Mouse (Mus musculus): Measurements from ENCODE around the gene Clta. TPM values are rescaled to one million over a fixed set of nuclear protein-coding genes. Genes with fewer than 3 reads are reported as not detected.

Gene Clta
- total RNA-seq, 1 experiment, result 373 TPM

DNA sequence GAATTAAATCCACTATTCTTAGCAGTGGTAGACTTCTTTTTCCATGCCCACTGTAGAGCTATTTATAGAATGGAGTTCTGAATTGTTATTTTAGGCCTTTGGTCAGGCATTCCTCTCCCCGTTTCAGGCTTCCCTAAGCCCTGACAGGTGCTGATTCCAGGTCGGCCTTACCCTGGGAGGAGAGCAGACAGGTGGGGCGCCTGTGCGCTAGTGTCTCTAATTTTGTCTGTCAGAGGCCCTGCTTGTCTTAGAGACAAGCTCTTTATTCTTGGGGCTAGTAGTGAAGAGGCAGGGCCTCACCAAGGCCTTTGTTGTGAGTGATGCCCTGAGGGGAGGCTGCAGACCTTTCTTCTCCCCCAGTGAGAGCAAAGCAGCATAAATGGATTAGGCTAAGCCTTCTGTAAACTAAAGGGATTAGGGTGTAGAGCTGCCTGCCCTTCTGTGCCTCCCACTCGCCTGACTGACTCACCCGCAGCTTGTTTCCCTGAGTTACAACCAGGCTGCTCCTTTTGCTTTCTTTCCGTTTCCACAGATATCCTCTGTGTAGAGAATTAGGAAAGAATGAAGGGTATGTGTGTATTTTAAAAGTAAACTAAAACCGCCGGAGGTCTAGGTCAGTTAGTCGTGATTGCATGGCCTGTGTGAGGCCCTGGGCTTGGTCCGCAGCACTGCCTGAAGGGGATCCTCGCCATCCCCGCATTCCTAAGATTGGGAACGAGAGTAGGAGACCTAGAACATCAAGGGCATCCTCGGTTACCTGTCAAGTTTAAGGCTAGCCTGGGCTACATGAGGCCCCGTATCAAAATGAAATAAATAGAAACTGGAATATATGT is 24.3 kb downstream of the Clta start:
- Histone ChIP-seq H3K9ac (ENCODE audit: insufficient read depth, low read depth, low read length, poor library complexity, severe bottlenecking) (no peak overlapping the region), H3K4me1 (ENCODE audit: control insufficient read depth in 2 of 2, insufficient read depth in 2 of 2, low read length in 2 of 2, poor library complexity in 1 of 2) (peaks cover 0 to 5% of the 10 kb centered on the region in 2 experiments; a peak in 1 of 4 replicates), H3K9me3 (ENCODE audit: control insufficient read depth, insufficient read depth, low read depth, low read length) (no peaks in the 10 kb centered on the region), H3K27ac (ENCODE audit: insufficient read depth, low read depth, low read length, poor library complexity, severe bottlenecking) (no peak overlapping the region), H3K4me3 (ENCODE audit: insufficient read depth in 1 of 2, low read depth in 1 of 2, low read length in 2 of 2, poor library complexity in 1 of 2, severe bottlenecking in 1 of 2) (no peak overlapping the region), H3K36me3 (ENCODE audit: control insufficient read depth, insufficient read depth, low read length, poor library complexity, severe bottlenecking) (peaks cover 67% of the 10 kb centered on the region)
- no peak for DNase-seq (ENCODE audit: low read depth, low spot score)
- TF ChIP-seq ZNF384 (IDR thresholded peaks at IDR 0.05; ENCODE audit: low read depth, low read length) (no peak), ZC3H11A (IDR thresholded peaks at IDR 0.05; ENCODE audit: borderline replicate concordance, low read depth, low read length) (no peak), MAFK (IDR thresholded peaks at IDR 0.05; ENCODE audit: insufficient read depth, low read depth, low read length) (no peak), HCFC1 (IDR thresholded peaks at IDR 0.05; ENCODE audit: borderline replicate concordance, insufficient read depth, low read length) (no peak), CHD2 (IDR thresholded peaks at IDR 0.05; ENCODE audit: low read depth, low read length) (no peak)
- in situ Hi-C loops (cut with MboI; ENCODE audit: low sequenced_read_pairs in 2 of 2, unreplicated experiment in 2 of 2), result no loop called here

DNA sequence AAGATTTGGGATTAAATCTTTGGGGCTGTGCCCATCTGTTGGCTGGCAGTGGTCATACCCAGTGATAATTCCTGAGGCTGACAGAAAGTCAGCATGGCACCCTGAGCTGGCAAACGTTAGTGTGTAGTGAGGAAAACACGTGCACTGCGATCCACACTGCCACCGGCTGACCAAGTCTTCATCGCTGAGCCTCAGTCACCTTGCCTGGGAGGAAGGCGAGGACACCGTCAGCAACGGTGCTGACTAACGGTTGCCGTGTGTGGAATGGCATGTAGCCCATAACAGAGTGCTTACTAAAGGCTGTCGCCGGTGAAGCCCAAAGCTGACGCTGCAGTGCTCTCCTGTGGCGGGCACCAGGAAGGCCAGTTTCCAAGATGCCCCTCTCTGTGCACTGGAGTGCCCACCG is 25.4 kb downstream of the Clta start:
- no peak overlapping the region for H3K9ac ChIP-seq (ENCODE audit: insufficient read depth, low read depth, low read length, poor library complexity, severe bottlenecking)
- TF ChIP-seq ZC3H11A (IDR thresholded peaks at IDR 0.05; ENCODE audit: borderline replicate concordance, low read depth, low read length), result no peak
- TF ChIP-seq CHD2 (IDR thresholded peaks at IDR 0.05; ENCODE audit: low read depth, low read length), result no peak
- no peak for TF ChIP-seq ZNF384 (IDR thresholded peaks at IDR 0.05; ENCODE audit: low read depth, low read length)
- no peak for TF ChIP-seq MAFK (IDR thresholded peaks at IDR 0.05; ENCODE audit: insufficient read depth, low read depth, low read length)
- TF ChIP-seq HCFC1 (IDR thresholded peaks at IDR 0.05; ENCODE audit: borderline replicate concordance, insufficient read depth, low read length), result no peak
- in situ Hi-C loops (cut with MboI; ENCODE audit: low sequenced_read_pairs in 2 of 2, unreplicated experiment in 2 of 2), result no loop called here
- H3K4me1 ChIP-seq (ENCODE audit: control insufficient read depth in 2 of 2, insufficient read depth in 2 of 2, low read length in 2 of 2, poor library complexity in 1 of 2), result peaks cover 0 to 5% of the 10 kb centered on the region in 2 experiments; a peak in 1 of 4 replicates
- peaks cover 61% of the 10 kb centered on the region for H3K36me3 ChIP-seq (ENCODE audit: control insufficient read depth, insufficient read depth, low read length, poor library complexity, severe bottlenecking)
- H3K9me3 ChIP-seq (ENCODE audit: control insufficient read depth, insufficient read depth, low read depth, low read length), result no peaks in the 10 kb centered on the region
- no peak overlapping the region for H3K27ac ChIP-seq (ENCODE audit: insufficient read depth, low read depth, low read length, poor library complexity, severe bottlenecking)
- no peak overlapping the region for H3K4me3 ChIP-seq (ENCODE audit: insufficient read depth in 1 of 2, low read depth in 1 of 2, low read length in 2 of 2, poor library complexity in 1 of 2, severe bottlenecking in 1 of 2)
- no peak for DNase-seq (ENCODE audit: low read depth, low spot score)

DNA sequence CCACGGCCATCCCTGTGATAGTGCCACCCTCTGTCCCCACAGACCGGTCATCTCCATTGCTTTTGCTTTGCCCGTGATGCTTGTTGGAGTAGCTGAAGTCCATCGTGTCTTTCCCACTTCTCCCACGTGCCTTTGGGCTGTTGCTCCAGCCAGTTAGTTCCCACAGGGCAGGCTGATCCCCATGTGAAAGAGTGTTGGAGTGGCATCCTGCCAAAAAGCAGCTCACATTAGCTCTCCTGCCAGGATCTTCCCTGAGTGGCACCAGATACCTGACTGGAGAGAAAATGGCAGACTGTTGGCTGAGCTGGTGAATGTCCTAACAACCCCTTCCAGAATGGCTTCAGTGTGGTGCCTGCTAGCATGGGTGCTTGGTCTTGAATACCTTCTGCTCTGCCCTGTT is 27.3 kb downstream of the Clta start:
- in situ Hi-C loops (cut with MboI; ENCODE audit: low sequenced_read_pairs in 2 of 2, unreplicated experiment in 2 of 2), result no loop called here
- TF ChIP-seq MAFK (IDR thresholded peaks at IDR 0.05; ENCODE audit: insufficient read depth, low read depth, low read length), result no peak
- TF ChIP-seq ZNF384 (IDR thresholded peaks at IDR 0.05; ENCODE audit: low read depth, low read length), result no peak
- no peak for TF ChIP-seq HCFC1 (IDR thresholded peaks at IDR 0.05; ENCODE audit: borderline replicate concordance, insufficient read depth, low read length)
- no peak for TF ChIP-seq ZC3H11A (IDR thresholded peaks at IDR 0.05; ENCODE audit: borderline replicate concordance, low read depth, low read length)
- TF ChIP-seq CHD2 (IDR thresholded peaks at IDR 0.05; ENCODE audit: low read depth, low read length), result no peak
- H3K36me3 ChIP-seq (ENCODE audit: control insufficient read depth, insufficient read depth, low read length, poor library complexity, severe bottlenecking), result peaks cover 46% of the 10 kb centered on the region
- H3K9ac ChIP-seq (ENCODE audit: insufficient read depth, low read depth, low read length, poor library complexity, severe bottlenecking), result no peak overlapping the region
- H3K4me1 ChIP-seq (ENCODE audit: control insufficient read depth in 2 of 2, insufficient read depth in 2 of 2, low read length in 2 of 2, poor library complexity in 1 of 2), result peaks cover 0 to 5% of the 10 kb centered on the region in 2 experiments; a peak in 1 of 4 replicates
- no peak overlapping the region for H3K4me3 ChIP-seq (ENCODE audit: insufficient read depth in 1 of 2, low read depth in 1 of 2, low read length in 2 of 2, poor library complexity in 1 of 2, severe bottlenecking in 1 of 2)
- H3K9me3 ChIP-seq (ENCODE audit: control insufficient read depth, insufficient read depth, low read depth, low read length), result no peaks in the 10 kb centered on the region
- H3K27ac ChIP-seq (ENCODE audit: insufficient read depth, low read depth, low read length, poor library complexity, severe bottlenecking), result no peak overlapping the region
- no peak for DNase-seq (ENCODE audit: low read depth, low spot score)

DNA sequence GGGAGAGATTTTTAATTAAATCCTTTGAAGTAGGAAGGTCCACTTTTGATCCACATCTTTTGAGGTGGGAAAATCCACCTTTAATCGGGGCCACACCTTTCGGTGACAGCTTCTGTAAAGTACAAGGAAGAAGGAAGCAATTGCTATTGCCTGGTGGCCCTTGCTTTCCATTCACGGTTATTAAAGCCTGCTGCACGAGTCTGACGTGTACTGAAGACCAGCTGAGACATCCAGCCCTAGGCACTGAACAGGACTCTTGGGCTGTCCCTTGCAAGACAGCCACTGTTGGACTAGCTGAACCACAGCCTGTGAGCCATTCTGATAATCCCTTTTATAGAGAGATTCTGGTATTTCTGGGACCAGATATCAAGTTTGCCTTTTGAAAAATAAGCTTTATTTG is 32.2 kb downstream of the Clta start:
- Histone ChIP-seq H3K9me3 (ENCODE audit: control insufficient read depth, insufficient read depth, low read depth, low read length) (no peaks in the 10 kb centered on the region), H3K36me3 (ENCODE audit: control insufficient read depth, insufficient read depth, low read length, poor library complexity, severe bottlenecking) (peaks cover 32% of the 10 kb centered on the region), H3K4me1 (ENCODE audit: control insufficient read depth in 2 of 2, insufficient read depth in 2 of 2, low read length in 2 of 2, poor library complexity in 1 of 2) (peaks cover 0 to under 1% of the 10 kb centered on the region in 2 experiments; a peak in 1 of 4 replicates), H3K9ac (ENCODE audit: insufficient read depth, low read depth, low read length, poor library complexity, severe bottlenecking) (no peak overlapping the region), H3K27ac (ENCODE audit: insufficient read depth, low read depth, low read length, poor library complexity, severe bottlenecking) (no peak overlapping the region), H3K4me3 (ENCODE audit: insufficient read depth in 1 of 2, low read depth in 1 of 2, low read length in 2 of 2, poor library complexity in 1 of 2, severe bottlenecking in 1 of 2) (no peak overlapping the region)
- in situ Hi-C loops (cut with MboI; ENCODE audit: low sequenced_read_pairs in 2 of 2, unreplicated experiment in 2 of 2), result no loop called here
- DNase-seq (ENCODE audit: low read depth, low spot score), result no peak
- no peak for TF ChIP-seq ZNF384 (IDR thresholded peaks at IDR 0.05; ENCODE audit: low read depth, low read length)
- no peak for TF ChIP-seq MAFK (IDR thresholded peaks at IDR 0.05; ENCODE audit: insufficient read depth, low read depth, low read length)
- no peak for TF ChIP-seq HCFC1 (IDR thresholded peaks at IDR 0.05; ENCODE audit: borderline replicate concordance, insufficient read depth, low read length)
- TF ChIP-seq CHD2 (IDR thresholded peaks at IDR 0.05; ENCODE audit: low read depth, low read length), result no peak
- no peak for TF ChIP-seq ZC3H11A (IDR thresholded peaks at IDR 0.05; ENCODE audit: borderline replicate concordance, low read depth, low read length)
